Mouse (Mus musculus): Measurements from ENCODE around the gene Plscr1. TPM values are rescaled to one million over a fixed set of nuclear protein-coding genes. Genes with fewer than 3 reads are reported as not detected.

Gene Plscr1
- polyA plus RNA-seq, 2 experiments, result 12.3 to 23.0 TPM

DNA sequence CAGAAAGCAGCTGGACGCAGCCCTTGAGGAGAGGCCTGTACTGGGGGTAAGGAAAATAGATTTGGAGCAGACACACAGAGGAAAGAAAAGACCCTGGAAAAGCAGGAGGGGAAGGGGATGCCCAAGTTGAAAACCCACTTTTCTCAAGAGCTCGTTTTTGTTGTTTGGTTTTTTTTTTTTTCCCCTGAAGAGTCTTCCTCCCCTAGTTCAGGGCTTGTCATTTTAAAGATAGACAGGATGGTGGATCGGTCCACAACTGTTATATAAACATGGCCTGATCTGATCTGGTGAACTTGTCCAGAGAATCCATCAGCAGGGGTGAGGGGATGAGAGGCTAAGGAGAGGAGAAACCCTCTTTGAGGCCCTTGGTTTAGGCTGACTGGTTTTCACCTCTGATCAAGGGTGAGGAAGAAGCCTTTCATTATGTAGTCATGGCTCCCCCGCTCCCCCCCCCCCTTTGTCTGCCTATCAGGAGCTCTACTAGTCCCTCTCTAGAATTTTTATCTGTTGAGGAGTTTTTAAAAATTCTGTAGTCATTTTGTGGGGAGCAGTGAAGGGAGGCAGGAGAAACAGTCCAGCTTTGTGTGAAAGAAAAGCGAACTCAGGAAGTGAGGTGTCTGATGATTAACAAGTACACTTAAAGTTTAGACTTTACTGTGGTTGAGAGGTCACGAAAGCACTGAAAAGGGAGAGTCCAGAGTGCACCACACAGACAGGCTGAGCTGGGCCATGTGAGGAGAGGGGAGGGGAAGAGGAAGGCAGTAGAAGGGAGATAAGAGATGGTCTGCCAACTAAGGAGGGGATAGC, 24.6 kb downstream of the Plscr1 start:
- DNase-seq (ENCODE audit: low read depth in 3 of 3, low spot score in 3 of 3), result no peak
- H3K27ac ChIP-seq, result no peak overlapping the region

DNA sequence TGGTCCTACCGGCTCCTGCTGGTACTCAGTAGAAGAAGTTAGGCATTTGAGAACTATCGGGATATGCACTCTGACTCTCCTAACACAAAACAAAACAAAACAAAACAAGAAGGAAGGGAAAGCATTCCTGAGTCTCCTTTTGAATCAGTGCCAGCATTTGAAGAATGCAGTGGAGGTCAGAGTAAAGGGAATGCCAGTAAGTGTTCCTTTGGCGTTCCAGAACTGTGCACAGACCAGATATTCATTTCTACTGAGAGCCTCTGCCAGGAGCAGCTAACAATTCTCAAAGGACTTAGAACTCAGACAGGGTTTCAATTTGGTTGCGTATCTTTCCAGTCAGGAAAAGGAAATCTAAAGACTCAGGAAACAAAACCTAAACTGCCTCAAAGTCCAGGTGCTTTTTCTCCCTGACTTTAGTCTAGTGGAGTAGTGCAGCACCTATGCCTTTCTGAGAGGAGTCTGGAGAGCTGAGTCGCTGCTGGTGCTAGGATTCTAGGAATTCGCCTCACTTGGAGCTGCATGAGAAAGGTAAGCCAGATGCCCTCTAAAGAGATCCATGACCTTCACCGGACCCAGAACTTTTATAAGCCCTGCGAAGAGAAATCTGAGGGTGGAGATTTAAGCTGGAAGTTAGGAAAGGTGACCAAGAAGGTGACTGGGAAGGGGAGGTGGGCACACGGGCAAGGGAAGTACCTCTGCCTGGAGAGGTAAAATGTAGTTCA, 26.1 kb downstream of the Plscr1 start, which contains the start of gene Plscr2:
Gene Plscr2 (plus strand): TSS at position 117 of the 722 bp plus-strand sequence.
- Histone ChIP-seq H3K4me2 (ENCODE audit: low read depth) (no peak within 1 kb of the TSS), H3K4me1 (replicated peaks; ENCODE audit: control insufficient read depth in 2 of 2, insufficient read depth in 2 of 2, low read length in 1 of 2) (peaks cover 0 to 27% of the 10 kb centered on the region in 2 experiments; a peak in 2 of 4 replicates), H3K27ac (no peak within 1 kb of the TSS), H3K4me3 (ENCODE audit: insufficient read depth in 1 of 2, low read depth in 2 of 2, low read length in 2 of 2) (no peak within 1 kb of the TSS), H3K9ac (replicated peaks) (no peak within 1 kb of the TSS), H3K36me3 (replicated peaks; ENCODE audit: control insufficient read depth, insufficient read depth, low read depth) (no peaks in the 10 kb centered on the region), H3K27me3 (ENCODE audit: control insufficient read depth, insufficient read depth, low read length) (no peaks in the 10 kb centered on the region), H3K9me3 (ENCODE audit: control insufficient read depth, low read length) (no peaks in the 10 kb centered on the region)
- no peak for DNase-seq (ENCODE audit: low read depth in 3 of 3, low spot score in 3 of 3)
- no peak for ATAC-seq (ENCODE audit: insufficient read depth)
- 63% methylated on average over 9 of the region's 9 CpGs for WGBS (ENCODE audit: insufficient replicate concordance)
- TF ChIP-seq EP300 (IDR thresholded peaks at IDR 0.05; ENCODE audit: low read depth), result no peak
- no peak for TF ChIP-seq CTCF (IDR thresholded peaks at IDR 0.05; ENCODE audit: low read depth)

More for the DNA sequence above, 24.6 kb downstream of the Plscr1 start:
- Histone ChIP-seq H3K4me3 (ENCODE audit: insufficient read depth in 1 of 2, low read depth in 2 of 2, low read length in 2 of 2) (no peak overlapping the region), H3K4me1 (replicated peaks; ENCODE audit: control insufficient read depth in 2 of 2, insufficient read depth in 2 of 2, low read length in 1 of 2) (peaks cover 0 to 27% of the 10 kb centered on the region in 2 experiments; a peak in 2 of 4 replicates), H3K27me3 (ENCODE audit: control insufficient read depth, insufficient read depth, low read length) (no peaks in the 10 kb centered on the region), H3K9me3 (ENCODE audit: control insufficient read depth, low read length) (no peaks in the 10 kb centered on the region), H3K4me2 (ENCODE audit: low read depth) (peak overlapping the region; percentile 0; the same call in 1 of the 2 replicates), H3K9ac (replicated peaks) (no peak overlapping the region), H3K36me3 (replicated peaks; ENCODE audit: control insufficient read depth, insufficient read depth, low read depth) (no peaks in the 10 kb centered on the region)
- peak; percentile 78 for ATAC-seq (ENCODE audit: insufficient read depth)
- no peak for TF ChIP-seq EP300 (IDR thresholded peaks at IDR 0.05; ENCODE audit: low read depth)
- no peak for TF ChIP-seq CTCF (IDR thresholded peaks at IDR 0.05; ENCODE audit: low read depth)
- 10% methylated on average over 6 of the region's 6 CpGs for WGBS (ENCODE audit: insufficient replicate concordance)

DNA sequence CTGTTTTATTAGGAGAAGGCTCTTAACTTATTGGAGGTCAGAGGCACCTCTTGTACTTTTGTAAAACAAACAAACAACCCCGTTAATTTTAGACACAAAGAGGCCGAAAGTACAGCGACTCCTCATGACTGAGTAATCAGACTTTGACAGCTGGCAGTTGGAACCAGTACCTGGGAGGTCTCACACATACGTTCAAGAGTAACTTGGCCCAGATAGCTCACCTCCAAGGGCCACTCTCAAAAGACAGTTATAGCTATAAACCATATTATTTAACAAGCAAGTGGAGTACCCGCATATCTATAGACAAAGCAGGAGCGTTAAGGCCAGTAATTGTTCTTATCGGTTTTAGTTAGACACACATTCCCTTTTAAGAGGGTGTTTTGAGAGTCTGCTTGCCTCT, 26.8 kb downstream of the Plscr1 start:
- ATAC-seq (ENCODE audit: insufficient read depth), result peak; percentile 18; the same call in 1 of the 2 replicates
- Histone ChIP-seq H3K27me3 (ENCODE audit: control insufficient read depth, insufficient read depth, low read length) (no peaks in the 10 kb centered on the region), H3K9ac (replicated peaks) (no peak overlapping the region), H3K4me3 (ENCODE audit: insufficient read depth in 1 of 2, low read depth in 2 of 2, low read length in 2 of 2) (no peak overlapping the region), H3K4me2 (ENCODE audit: low read depth) (no peak overlapping the region), H3K27ac (no peak overlapping the region), H3K9me3 (ENCODE audit: control insufficient read depth, low read length) (no peaks in the 10 kb centered on the region), H3K4me1 (replicated peaks; ENCODE audit: control insufficient read depth in 2 of 2, insufficient read depth in 2 of 2, low read length in 1 of 2) (peaks cover 0 to 23% of the 10 kb centered on the region in 2 experiments; a peak in 2 of 4 replicates), H3K36me3 (replicated peaks; ENCODE audit: control insufficient read depth, insufficient read depth, low read depth) (no peaks in the 10 kb centered on the region)
- TF ChIP-seq CTCF (IDR thresholded peaks at IDR 0.05; ENCODE audit: low read depth) (no peak), EP300 (IDR thresholded peaks at IDR 0.05; ENCODE audit: low read depth) (no peak; the same call in 1 of the 2 replicates)
- WGBS (ENCODE audit: insufficient replicate concordance), result 23% methylated on average over 7 of the region's 7 CpGs
- no peak for DNase-seq (ENCODE audit: low read depth in 3 of 3, low spot score in 3 of 3)

DNA sequence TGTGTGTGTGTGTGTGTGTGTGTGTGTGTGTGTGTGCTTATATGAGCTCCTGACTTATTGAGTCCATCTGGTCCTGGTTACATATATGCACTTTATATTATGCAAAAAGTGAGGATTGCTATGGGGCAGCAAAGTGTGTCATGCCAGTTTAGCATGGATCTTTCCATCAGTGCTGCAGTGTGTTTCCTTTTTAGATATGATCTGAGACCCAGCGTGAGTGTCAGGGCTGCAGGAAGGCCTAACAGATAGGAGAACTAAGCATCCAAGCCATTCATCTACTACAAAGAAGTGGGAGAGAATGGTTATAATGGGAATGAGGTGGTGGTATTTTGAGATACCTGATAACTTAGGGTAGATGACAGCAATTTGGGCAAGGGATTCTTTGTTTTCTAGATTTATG, 30.5 kb downstream of the Plscr1 start:
- peaks cover 0 to 7% of the 10 kb centered on the region in 2 experiments; a peak in 2 of 4 replicates for H3K4me1 ChIP-seq (replicated peaks; ENCODE audit: control insufficient read depth in 2 of 2, insufficient read depth in 2 of 2, low read length in 1 of 2)
- WGBS (ENCODE audit: insufficient replicate concordance), result 19% methylated on average over 1 of the region's 1 CpGs
- DNase-seq (ENCODE audit: low read depth in 3 of 3, low spot score in 3 of 3) (no peak), ATAC-seq (ENCODE audit: insufficient read depth) (no peak)
- no peaks in the 10 kb centered on the region for H3K36me3 ChIP-seq (replicated peaks; ENCODE audit: control insufficient read depth, insufficient read depth, low read depth)
- H3K4me2 ChIP-seq (ENCODE audit: low read depth), result no peak overlapping the region
- H3K27me3 ChIP-seq (ENCODE audit: control insufficient read depth, insufficient read depth, low read length), result no peaks in the 10 kb centered on the region
- TF ChIP-seq CTCF (IDR thresholded peaks at IDR 0.05; ENCODE audit: low read depth) (no peak), EP300 (IDR thresholded peaks at IDR 0.05; ENCODE audit: low read depth) (no peak)
- H3K4me3 ChIP-seq (ENCODE audit: insufficient read depth in 1 of 2, low read depth in 2 of 2, low read length in 2 of 2), result no peak overlapping the region
- H3K9ac ChIP-seq (replicated peaks), result no peak overlapping the region
- H3K9me3 ChIP-seq (ENCODE audit: control insufficient read depth, low read length), result no peaks in the 10 kb centered on the region
- H3K27ac ChIP-seq, result no peak overlapping the region
